ENCODE assay signal across 20 mouse cellular contexts in genomic region chr1:84399118-84399517, GRCm38 (mm10).
"Had no signal": no experiment of that assay in that cellular context is flagged by ENCODE, and none has a peak within 500 bp of the region (broad histone marks: within the 10 kb centered on the region; RNA-seq: fewer than 3 reads in every experiment).

No protein-coding gene starts in this region.

- H3K9me3 ChIP-seq: midbrain, embryonic 10.5 days; midbrain, embryonic 12.5 days; neural tube, embryonic 13.5 days; neural tube, embryonic 15.5 days; stomach, embryonic 15.5 days had no signal

- H3K36me3 ChIP-seq: midbrain, embryonic 10.5 days; midbrain, embryonic 12.5 days; stomach, embryonic 15.5 days had no signal

- H3K27ac ChIP-seq: liver, embryonic 14.5 days; midbrain, embryonic 10.5 days; midbrain, embryonic 12.5 days; neural tube, embryonic 13.5 days; neural tube, embryonic 15.5 days; stomach, embryonic 15.5 days had no signal

- ATAC-seq: midbrain, embryonic 16.5 days had no signal

- H3K27me3 ChIP-seq: midbrain, embryonic 12.5 days; neural tube, embryonic 13.5 days; neural tube, embryonic 15.5 days; stomach, embryonic 15.5 days had no signal

- H3K4me1 ChIP-seq: midbrain, embryonic 10.5 days; midbrain, embryonic 12.5 days; neural tube, embryonic 13.5 days; neural tube, embryonic 15.5 days; stomach, embryonic 15.5 days had no signal

- H3K4me3 ChIP-seq: midbrain, embryonic 10.5 days; midbrain, embryonic 12.5 days; myocyte; neural tube, embryonic 13.5 days; neural tube, embryonic 15.5 days; stomach, embryonic 15.5 days had no signal

- H3K9ac ChIP-seq: liver, embryonic 14.5 days; lung, embryonic 14.5 days; midbrain, embryonic 12.5 days; neural tube, embryonic 13.5 days; neural tube, embryonic 15.5 days; stomach, embryonic 15.5 days had no signal

- H3K4me2 ChIP-seq: lung, embryonic 14.5 days; midbrain, embryonic 12.5 days; neural tube, embryonic 13.5 days; neural tube, embryonic 15.5 days; stomach, embryonic 15.5 days had no signal

- DNase-seq: lung, adult 18-20 months; lung, embryonic 14.5 days; lung, postnatal 4 days; midbrain, embryonic 14.5 days; retina, postnatal 1 day; right cerebral cortex, adult 18-20 months; right cerebral cortex, postnatal 25 days; right cerebral cortex, postnatal 4 days; spleen, adult 18-20 months; thymus, adult 18-20 months; thymus, postnatal 14 days; thymus, postnatal 36 days had no signal
